8 mouse cellular contexts compared by ENCODE assay signal in genomic region chr2:127586694-127587513, GRCm38 (mm10). TPM values are rescaled to one million over a fixed set of nuclear protein-coding genes. Genes with fewer than 3 reads are reported as not detected.
DNase-seq lines count a peak whose midpoint lies in the region; ATAC-seq and TF ChIP-seq lines count a peak whose summit lies in the region.

TSS of gene Zfp661 (minus strand) at chr2:127587094.
TSS of gene Mrps5 (plus strand) at chr2:127587222.

- peak; percentile 79 to 93 for TF ChIP-seq POLR2A in MEL (IDR thresholded peaks at IDR 0.05; ENCODE audit: control insufficient read depth in 1 of 2, insufficient read depth in 1 of 2, low read depth in 1 of 2, low read length in 2 of 2, poor library complexity in 1 of 2)
- peak; percentile 66; the same call in 1 of the 2 replicates for TF ChIP-seq POLR2A in cerebellum, adult 2 months (IDR thresholded peaks at IDR 0.05; ENCODE audit: borderline replicate concordance, insufficient read depth, low read length)

- no peaks in the 10 kb centered on the region for H3K9me3 ChIP-seq in MEL (replicated peaks; ENCODE audit: insufficient read depth, low read length)
- H3K9me3 ChIP-seq in forebrain, postnatal 0 days (ENCODE audit: low read length): no peaks in the 10 kb centered on the region
- no peaks in the 10 kb centered on the region for H3K9me3 ChIP-seq in lung, embryonic 15.5 days

- H3K4me2 ChIP-seq in forebrain, postnatal 0 days (ENCODE audit: low read depth): peak within 1 kb of the TSS; percentile 59
- peak within 1 kb of the TSS; percentile 73 for H3K4me2 ChIP-seq in lung, embryonic 15.5 days

- peak in 1 of 3 experiments; percentile 14; a peak in 2 of 6 replicates for TF ChIP-seq CTCF in MEL (IDR thresholded peaks at IDR 0.05 in 2 of 3, conservative IDR thresholded peaks at IDR 0.05 in 1 of 3; ENCODE audit: control insufficient read depth in 1 of 3, insufficient read depth in 1 of 3, low read depth in 2 of 3, low read length in 3 of 3, poor library complexity in 1 of 3, severe bottlenecking in 1 of 3)
- no peak for TF ChIP-seq CTCF in cerebellum, adult 2 months (IDR thresholded peaks at IDR 0.05; ENCODE audit: borderline replicate concordance, insufficient read depth, low read depth, low read length)
- peak; percentile 42 for TF ChIP-seq CTCF in forebrain, postnatal 0 days (IDR thresholded peaks at IDR 0.05; ENCODE audit: low read depth)

- H3K27ac ChIP-seq in MEL (ENCODE audit: control insufficient read depth, low read depth, low read length): peak within 1 kb of the TSS; percentile 86
- H3K27ac ChIP-seq in cerebellum, adult 2 months (ENCODE audit: insufficient read depth, low read length): peak within 1 kb of the TSS; percentile 90
- H3K27ac ChIP-seq in forebrain, postnatal 0 days (ENCODE audit: low read depth, low read length): peak within 1 kb of the TSS; percentile 95
- peak within 1 kb of the TSS; percentile 90 for H3K27ac ChIP-seq in lung, embryonic 15.5 days

- DNase-seq in MEL (ENCODE audit: low read depth, low spot score): peak; percentile 87
- DNase-seq in cerebellum, adult 2 months: peak; percentile 83 to 88
- DNase-seq in forebrain, postnatal 0 days: peak; percentile 92
- peak; percentile 90 for DNase-seq in heart, postnatal 4 days
- DNase-seq in layer of hippocampus, adult 8-10 months (ENCODE audit: low spot score in 2 of 2): peak; percentile 61 to 79
- peak; percentile 59 for DNase-seq in ovary, adult 18-20 months (ENCODE audit: low spot score)
- DNase-seq in thymus, postnatal 0 days (ENCODE audit: low spot score): peak; percentile 73

- H3K4me1 ChIP-seq in MEL (ENCODE audit: control insufficient read depth in 1 of 2, insufficient read depth in 2 of 2, low read length in 2 of 2): peaks cover 0 to 26% of the 10 kb centered on the region in 2 experiments; a peak in 3 of 4 replicates
- peaks cover 3% of the 10 kb centered on the region for H3K4me1 ChIP-seq in cerebellum, adult 2 months (ENCODE audit: control insufficient read depth, insufficient read depth, low read length)
- H3K4me1 ChIP-seq in forebrain, postnatal 0 days (ENCODE audit: insufficient read depth): peaks cover 25% of the 10 kb centered on the region
- peaks cover 27% of the 10 kb centered on the region for H3K4me1 ChIP-seq in lung, embryonic 15.5 days

- no peaks in the 10 kb centered on the region for H3K27me3 ChIP-seq in MEL (ENCODE audit: control insufficient read depth in 1 of 2, insufficient read depth in 2 of 2, low read length in 2 of 2)
- no peaks in the 10 kb centered on the region for H3K27me3 ChIP-seq in cerebellum, adult 2 months (ENCODE audit: control insufficient read depth, insufficient read depth, low read length)
- no peaks in the 10 kb centered on the region for H3K27me3 ChIP-seq in forebrain, postnatal 0 days (ENCODE audit: insufficient read depth, low read length)
- no peaks in the 10 kb centered on the region for H3K27me3 ChIP-seq in lung, embryonic 15.5 days

- H3K79me2 ChIP-seq in MEL (ENCODE audit: control insufficient read depth, insufficient read depth, low read length, poor library complexity): peaks cover 24% of the 10 kb centered on the region

- H3K4me3 ChIP-seq in MEL (ENCODE audit: control insufficient read depth in 1 of 2, insufficient read depth in 1 of 2, low read depth in 2 of 2, low read length in 2 of 2): peak within 1 kb of the TSS; percentile 82 to 87
- H3K4me3 ChIP-seq in cerebellum, adult 2 months (replicated peaks; ENCODE audit: insufficient read depth, low read depth, low read length): peak within 1 kb of the TSS; percentile 93
- H3K4me3 ChIP-seq in forebrain, postnatal 0 days (ENCODE audit: low read depth, low read length): peak within 1 kb of the TSS; percentile 91
- H3K4me3 ChIP-seq in lung, embryonic 15.5 days: peak within 1 kb of the TSS; percentile 94

- H3K36me3 ChIP-seq in MEL (ENCODE audit: control insufficient read depth in 1 of 2, insufficient read depth in 2 of 2, low read length in 2 of 2): peaks cover 0 to 15% of the 10 kb centered on the region in 2 experiments; a peak in 3 of 4 replicates
- H3K36me3 ChIP-seq in forebrain, postnatal 0 days (ENCODE audit: insufficient read depth): peaks cover 6% of the 10 kb centered on the region; the same call in 1 of the 2 replicates
- H3K36me3 ChIP-seq in lung, embryonic 15.5 days: no peaks in the 10 kb centered on the region

- 3% methylated on average over 39 of the region's 39 CpGs for WGBS in cerebellum, adult 2 months
- WGBS in forebrain, postnatal 0 days: 5% methylated on average over 39 of the region's 39 CpGs
- WGBS in lung, embryonic 15.5 days: 5% methylated on average over 39 of the region's 39 CpGs

- ATAC-seq in forebrain, postnatal 0 days: peak; percentile 84
- ATAC-seq in lung, embryonic 15.5 days (ENCODE audit: borderline replicate concordance, extremely low read depth, low FRiP score, low TSS enrichment): peak; percentile 87; the same call in 1 of the 2 replicates

- TF ChIP-seq RAD21 in MEL (IDR thresholded peaks at IDR 0.05; ENCODE audit: low read depth, low read length): no peak

- no peak for TF ChIP-seq EP300 in MEL (IDR thresholded peaks at IDR 0.05; ENCODE audit: low read depth in 1 of 2, low read length in 2 of 2)

- H3K9ac ChIP-seq in MEL (ENCODE audit: control insufficient read depth, low read depth, low read length, poor library complexity, severe bottlenecking): peak within 1 kb of the TSS; percentile 90
- H3K9ac ChIP-seq in forebrain, postnatal 0 days: peak within 1 kb of the TSS; percentile 95
- H3K9ac ChIP-seq in lung, embryonic 15.5 days: peak within 1 kb of the TSS; percentile 86

TF ChIP-seq in MEL, 35 proteins besides CTCF, POLR2A, EP300 and RAD21 (continues in another document):
- TF ChIP-seq MEF2A (IDR thresholded peaks at IDR 0.05; ENCODE audit: extremely low read depth, insufficient replicate concordance, low read depth, low read length, poor library complexity, severe bottlenecking) (no peak), SMC3 (IDR thresholded peaks at IDR 0.05; ENCODE audit: low read depth, low read length) (no peak), ELF1 (IDR thresholded peaks at IDR 0.05; ENCODE audit: low read depth, low read length) (0 out of 2 replicates have a peak, but pooled peaks have one; percentile 33), NRF1 (IDR thresholded peaks at IDR 0.05; ENCODE audit: insufficient read depth, low read depth, low read length, poor library complexity, severe bottlenecking) (no peak), ZNF384 (IDR thresholded peaks at IDR 0.05; ENCODE audit: low read depth, low read length) (no peak), MAX (IDR thresholded peaks at IDR 0.05; ENCODE audit: low read length) (peak; percentile 100), ZC3H11A (IDR thresholded peaks at IDR 0.05; ENCODE audit: low read depth, low read length) (no peak), NELFE (IDR thresholded peaks at IDR 0.05; ENCODE audit: low read depth, low read length) (peak; percentile 79), TCF12 (IDR thresholded peaks at IDR 0.05; ENCODE audit: low read depth, low read length) (no peak), HCFC1 (IDR thresholded peaks at IDR 0.05; ENCODE audit: low read depth, low read length) (peak; percentile 90), UBTF (IDR thresholded peaks at IDR 0.05; ENCODE audit: borderline replicate concordance, insufficient read depth, low read depth, low read length) (no peak), MYC (IDR thresholded peaks at IDR 0.05; ENCODE audit: low read depth, low read length) (peak; percentile 21; the same call in 1 of the 2 replicates), USF2 (IDR thresholded peaks at IDR 0.05; ENCODE audit: borderline replicate concordance in 1 of 2, insufficient read depth in 1 of 2, low read depth in 1 of 2, low read length in 2 of 2) (no peak), ZKSCAN1 (IDR thresholded peaks at IDR 0.05; ENCODE audit: low read depth, low read length) (no peak), POLR2AphosphoS5 (IDR thresholded peaks at IDR 0.05; ENCODE audit: borderline replicate concordance, low read depth, low read length) (no peak), SIN3A (IDR thresholded peaks at IDR 0.05; ENCODE audit: low read length) (peak; percentile 85), MAZ (IDR thresholded peaks at IDR 0.05; ENCODE audit: low read depth, low read length) (no peak), ETS1 (IDR thresholded peaks at IDR 0.05; ENCODE audit: low read depth, low read length) (no peak), MXI1 (IDR thresholded peaks at IDR 0.05; ENCODE audit: low read depth, low read length) (peak; percentile 73), ZMIZ1 (IDR thresholded peaks at IDR 0.05; ENCODE audit: low read depth, low read length) (peak; percentile 29), TBP (IDR thresholded peaks at IDR 0.05; ENCODE audit: low read depth, low read length) (peak; percentile 47), USF1 (IDR thresholded peaks at IDR 0.05; ENCODE audit: low read depth, low read length) (no peak), JUND (IDR thresholded peaks at IDR 0.05; ENCODE audit: low read depth, low read length) (no peak)

RNA-seq across cellular contexts. Expression of gene Zfp661, which starts in this region (rescaled TPM):
- total RNA-seq in MEL (2012; rRNA removed): 2.7 and 4.2 TPM in 2 replicates
- 1 to 10 TPM in 1 of 2 experiments, not detected in 1; 5.9 TPM for polyA plus RNA-seq in MEL (2012; ENCODE audit: insufficient read depth in 1 of 2, insufficient read length in 2 of 2, low read depth in 1 of 2, low replicate concordance in 2 of 2, missing spikeins in 1 of 2)
- 6.0 and 6.1 TPM in 2 replicates for polyA plus RNA-seq in cerebellum, adult 2 months (2012; rRNA removed)
- 7.4 and 8.2 TPM in 2 replicates for total RNA-seq in forebrain, postnatal 0 days (2014; rRNA removed)
- polyA plus RNA-seq in forebrain, postnatal 0 days (2015; fragmentation: Nextera tagmentation; extraction: Ambion mirVana): 4.1 and 5.0 TPM in 2 replicates
- 1 to 10 TPM; 1.0 to 1.1 TPM for total RNA-seq in heart, postnatal 4 days (2021)
- 1 to 10 TPM; 7.1 to 8.6 (median 7.8) TPM for total RNA-seq in layer of hippocampus, adult 8-10 months (2022)
- 4.4 TPM in 2 replicates for polyA plus RNA-seq in lung, embryonic 15.5 days (2015; fragmentation: Nextera tagmentation; extraction: Ambion mirVana)
- 1.7 and 2.3 TPM in 2 replicates for polyA plus RNA-seq in thymus, postnatal 0 days (2015; fragmentation: Nextera tagmentation; extraction: Ambion mirVana)

RNA-seq across cellular contexts. Expression of gene Mrps5, which starts in this region (rescaled TPM):
- 124 and 133 TPM in 2 replicates for total RNA-seq in MEL (2012; rRNA removed)
- 1,000 to 10,000 TPM in 1 of 2 experiments, 100 to 1,000 TPM in 1; 124 to 1,057 TPM for polyA plus RNA-seq in MEL (2012; ENCODE audit: insufficient read depth in 1 of 2, insufficient read length in 2 of 2, low read depth in 1 of 2, low replicate concordance in 2 of 2, missing spikeins in 1 of 2)
- polyA plus RNA-seq in cerebellum, adult 2 months (2012; rRNA removed): 95.0 and 97.3 TPM in 2 replicates
- total RNA-seq in forebrain, postnatal 0 days (2014; rRNA removed): 65.9 and 85.2 TPM in 2 replicates
- polyA plus RNA-seq in forebrain, postnatal 0 days (2015; fragmentation: Nextera tagmentation; extraction: Ambion mirVana): 142 and 159 TPM in 2 replicates
- 100 to 1,000 TPM; 128 to 134 TPM for total RNA-seq in heart, postnatal 4 days (2021)
- total RNA-seq in layer of hippocampus, adult 8-10 months (2022): 100 to 1,000 TPM in 2 of 4 experiments, 10 to 100 TPM in 2; 88.6 to 107 (median 96.5) TPM
- polyA plus RNA-seq in lung, embryonic 15.5 days (2015; fragmentation: Nextera tagmentation; extraction: Ambion mirVana): 123 and 128 TPM in 2 replicates
- polyA plus RNA-seq in thymus, postnatal 0 days (2015; fragmentation: Nextera tagmentation; extraction: Ambion mirVana): 152 and 158 TPM in 2 replicates

Comparison
In these comparisons a context has a peak if more than half of its experiments do, and no peak if none do; other contexts are left out.
1. Peak in every context shown above with its lines: DNase-seq, ATAC-seq, H3K4me3 ChIP-seq and H3K27ac ChIP-seq.